Mouse (Mus musculus): ENCODE measurements around the gene Magoh.

Magoh gene

GRCm38 (mm10) chr4:107892663-107893062 is 13.1 kb downstream of the Magoh start:
- DNase-seq, result no peak

GRCm38 (mm10) chr4:107899211-107899927 is 19.8 kb downstream of the Magoh start:
- DNase-seq, result no peak

GRCm38 (mm10) chr4:107900206-107900605 is 20.7 kb downstream of the Magoh start:
- DNase-seq, result no peak

- no peak for DNase-seq
These were observed 24.7 kb downstream of the Magoh start for GRCm38 (mm10) chr4:107904252-107904651.

- DNase-seq, result no peak
These were observed 27.0 kb downstream of the Magoh start for GRCm38 (mm10) chr4:107906561-107906960.

GRCm38 (mm10) chr4:107910020-107910419 is 30.5 kb downstream of the Magoh start:
- DNase-seq, result no peak

GRCm38 (mm10) chr4:107920336-107920735 is 40.8 kb downstream of the Magoh start:
- no peak for DNase-seq

GRCm38 (mm10) chr4:107921152-107921695 is 41.7 kb downstream of the Magoh start:
- no peak for DNase-seq

GRCm38 (mm10) chr4:107921952-107922351 is 42.4 kb downstream of the Magoh start:
- no peak for DNase-seq

- peak; percentile 74 for DNase-seq
These were observed 43.7 kb downstream of the Magoh start, which contains the start of gene Cpt2 for GRCm38 (mm10) chr4:107923145-107923802. Cpt2 (minus strand) TSS chr4:107923610.

GRCm38 (mm10) chr4:107923803-107924194 is 44.2 kb downstream of the Magoh start:
- no peak for DNase-seq

GRCm38 (mm10) chr4:107928269-107928668 is 48.7 kb downstream of the Magoh start:
- no peak for DNase-seq

GRCm38 (mm10) chr4:107928726-107929125 is 49.2 kb downstream of the Magoh start:
- DNase-seq, result no peak

- DNase-seq, result no peak
These were observed 51.9 kb downstream of the Magoh start for GRCm38 (mm10) chr4:107931453-107931852.

- no peak for DNase-seq
These were observed 53.7 kb downstream of the Magoh start for GRCm38 (mm10) chr4:107933239-107933638.

- DNase-seq, result no peak
These were observed 55.7 kb downstream of the Magoh start for GRCm38 (mm10) chr4:107935254-107935653.
